Mouse (Mus musculus): ENCODE measurements at regions not wholly inside any gene's neighbourhood (a gene's known extent, or its start where the extent isn't known, plus 50 kb on each side); places are given as distances from the start of the nearest gene placed in this dataset.

DNA sequence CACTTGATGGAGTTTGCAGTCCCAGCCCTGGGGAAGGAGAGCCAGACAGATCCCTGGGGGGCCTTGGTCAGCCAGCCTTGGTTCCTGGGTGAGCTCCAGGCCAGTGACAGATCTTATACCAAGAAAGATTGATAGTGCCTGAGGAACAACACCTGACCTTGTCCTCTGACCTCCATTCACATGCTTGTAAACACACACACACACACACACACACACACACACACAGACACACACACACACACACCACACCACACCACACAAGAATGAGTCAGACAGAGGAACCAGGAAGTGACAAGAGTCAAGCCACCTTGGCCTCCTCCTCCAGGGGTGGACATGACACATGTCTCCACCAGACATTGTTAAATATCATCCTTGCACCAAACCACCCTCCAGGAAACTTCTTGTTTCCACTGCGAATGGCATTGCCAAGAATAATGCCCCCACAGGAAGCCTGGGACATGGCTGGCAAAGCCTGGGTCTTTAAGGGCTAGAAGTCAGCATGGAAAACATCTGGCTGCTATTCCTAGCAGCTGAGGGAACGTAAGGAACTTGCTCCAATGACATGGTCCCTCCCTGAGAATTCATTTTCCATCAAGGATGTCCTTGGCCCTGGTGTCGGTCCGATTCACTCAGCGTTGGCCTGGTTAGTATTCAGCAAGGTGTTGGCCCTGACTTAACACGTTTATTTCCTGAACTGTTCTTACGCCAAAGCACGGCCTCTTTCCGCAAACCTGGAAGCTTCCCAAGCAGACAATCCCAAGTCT is 147.9 kb downstream of the Tomm20 start:
- Histone ChIP-seq H3K27me3 (no peaks in the 10 kb centered on the region), H3K4me2 (no peak overlapping the region), H3K27ac (0 out of 2 replicates have a peak overlapping the region, but pooled peaks have one; percentile 28), H3K4me3 (no peak overlapping the region), H3K36me3 (no peaks in the 10 kb centered on the region), H3K9me3 (no peaks in the 10 kb centered on the region), H3K4me1 (0 out of 2 replicates have a peak, but pooled peaks cover 7% of the 10 kb centered on the region), H3K9ac (no peak overlapping the region)
- no peak for ATAC-seq (ENCODE audit: insufficient number of reproducible peaks, insufficient read depth, low FRiP score, low TSS enrichment, low read depth)
- WGBS: 79% methylated on average over 9 of the region's 9 CpGs

GRCm38 (mm10) chr8:126793657-126794056 is 152.0 kb downstream of the Tomm20 start:
- Histone ChIP-seq H3K4me1 (peaks cover 13% of the 10 kb centered on the region), H3K9me3 (no peaks in the 10 kb centered on the region), H3K4me2 (no peak overlapping the region), H3K27ac (no peak overlapping the region), H3K4me3 (no peak overlapping the region), H3K36me3 (no peaks in the 10 kb centered on the region), H3K27me3 (no peaks in the 10 kb centered on the region), H3K9ac (no peak overlapping the region)
- WGBS: 78% methylated on average over 3 of the region's 3 CpGs
- ATAC-seq (ENCODE audit: insufficient number of reproducible peaks, insufficient read depth, low FRiP score, low TSS enrichment, low read depth): no peak

DNA sequence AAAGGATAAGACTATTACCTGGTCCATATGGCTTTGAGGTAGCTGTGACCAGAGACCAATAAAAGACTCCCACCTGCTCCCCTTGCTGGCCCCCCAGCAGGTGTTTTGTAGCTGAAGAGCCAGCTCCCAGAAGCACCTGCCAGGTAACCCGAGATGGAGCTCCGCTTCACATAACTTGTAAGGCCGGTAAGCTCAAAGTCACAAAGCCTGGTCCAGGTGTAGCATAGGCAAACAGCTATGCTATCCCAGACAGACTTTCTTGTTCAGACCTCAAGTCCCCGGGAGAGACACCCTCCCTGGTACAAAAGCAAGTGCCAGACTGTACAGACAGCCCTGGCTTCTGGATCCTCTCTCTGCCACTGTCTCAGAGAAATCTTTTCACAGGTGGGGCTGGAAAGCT is 154.6 kb downstream of the Tomm20 start:
- peaks cover 9% of the 10 kb centered on the region for H3K4me1 ChIP-seq
- no peaks in the 10 kb centered on the region for H3K36me3 ChIP-seq
- H3K9ac ChIP-seq: no peak overlapping the region
- no peaks in the 10 kb centered on the region for H3K27me3 ChIP-seq
- H3K9me3 ChIP-seq: 0 out of 2 replicates have a peak, but pooled peaks cover 2% of the 10 kb centered on the region
- no peak overlapping the region for H3K4me2 ChIP-seq
- no peak overlapping the region for H3K27ac ChIP-seq
- 56% methylated on average over 4 of the region's 4 CpGs for WGBS
- no peak for ATAC-seq (ENCODE audit: insufficient number of reproducible peaks, insufficient read depth, low FRiP score, low TSS enrichment, low read depth)
- H3K4me3 ChIP-seq: no peak overlapping the region

DNA sequence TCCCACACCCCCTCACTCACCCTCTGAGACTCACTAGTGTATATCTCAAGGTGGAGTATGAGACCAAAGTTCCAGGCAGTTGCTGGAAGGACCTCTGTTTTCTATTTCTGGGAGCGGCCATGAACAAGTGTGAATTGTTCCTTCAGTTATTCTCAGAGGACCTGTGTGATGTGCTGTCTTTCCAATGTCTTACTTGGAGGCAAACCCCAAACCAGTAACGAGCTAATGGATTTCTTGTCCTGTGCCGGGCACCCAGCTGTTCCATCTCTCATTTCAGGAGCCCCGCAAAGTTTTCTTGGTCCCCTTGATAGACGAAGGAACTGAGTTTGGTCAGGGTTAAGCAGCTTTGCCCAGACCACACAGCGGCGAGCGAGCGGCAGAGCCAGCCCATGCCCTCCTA is 155.4 kb downstream of the Tomm20 start:
- no peak overlapping the region for H3K4me3 ChIP-seq
- H3K36me3 ChIP-seq: no peaks in the 10 kb centered on the region
- H3K9me3 ChIP-seq: 0 out of 2 replicates have a peak, but pooled peaks cover 5% of the 10 kb centered on the region
- no peak for ATAC-seq (ENCODE audit: insufficient number of reproducible peaks, insufficient read depth, low FRiP score, low TSS enrichment, low read depth)
- H3K27ac ChIP-seq: no peak overlapping the region
- no peak overlapping the region for H3K9ac ChIP-seq
- H3K27me3 ChIP-seq: no peaks in the 10 kb centered on the region
- peaks cover 9% of the 10 kb centered on the region for H3K4me1 ChIP-seq
- 86% methylated on average over 9 of the region's 9 CpGs for WGBS
- no peak overlapping the region for H3K4me2 ChIP-seq

GRCm38 (mm10) chr8:126789076-126789475 is 156.6 kb downstream of the Tomm20 start:
- Histone ChIP-seq H3K4me3 (no peak overlapping the region), H3K9me3 (0 out of 2 replicates have a peak, but pooled peaks cover 5% of the 10 kb centered on the region), H3K27me3 (no peaks in the 10 kb centered on the region), H3K36me3 (no peaks in the 10 kb centered on the region), H3K4me2 (no peak overlapping the region), H3K4me1 (peaks cover 16% of the 10 kb centered on the region), H3K9ac (no peak overlapping the region), H3K27ac (peak overlapping the region; percentile 69)
- WGBS: 56% methylated on average over 4 of the region's 4 CpGs
- ATAC-seq (ENCODE audit: insufficient number of reproducible peaks, insufficient read depth, low FRiP score, low TSS enrichment, low read depth): no peak

DNA sequence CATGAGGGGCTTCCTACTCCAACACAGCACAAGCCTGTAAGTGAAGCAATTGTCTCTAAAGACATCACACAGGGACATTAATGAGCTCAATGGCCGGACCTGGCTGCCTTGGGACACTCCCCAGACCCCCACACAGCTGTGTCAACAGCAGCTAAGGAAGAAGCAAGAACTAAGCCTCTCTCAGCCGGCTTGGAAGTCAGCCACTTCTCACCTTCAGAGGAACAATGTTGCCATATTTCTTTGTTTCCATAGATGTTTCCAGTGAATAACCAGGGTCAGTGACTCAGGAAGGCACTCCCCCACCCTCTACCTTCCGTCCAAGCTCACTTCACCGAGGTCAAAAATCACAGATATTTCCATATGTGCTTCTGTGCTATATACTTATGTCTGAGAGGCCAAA is 157.0 kb downstream of the Tomm20 start:
- Histone ChIP-seq H3K9ac (no peak overlapping the region), H3K9me3 (0 out of 2 replicates have a peak, but pooled peaks cover 5% of the 10 kb centered on the region), H3K27ac (peak overlapping the region; percentile 69; the same call in 1 of the 2 replicates), H3K4me3 (no peak overlapping the region), H3K4me2 (no peak overlapping the region), H3K27me3 (no peaks in the 10 kb centered on the region), H3K4me1 (peaks cover 16% of the 10 kb centered on the region), H3K36me3 (no peaks in the 10 kb centered on the region)
- WGBS: 54% methylated on average over 4 of the region's 4 CpGs
- no peak for ATAC-seq (ENCODE audit: insufficient number of reproducible peaks, insufficient read depth, low FRiP score, low TSS enrichment, low read depth)

DNA sequence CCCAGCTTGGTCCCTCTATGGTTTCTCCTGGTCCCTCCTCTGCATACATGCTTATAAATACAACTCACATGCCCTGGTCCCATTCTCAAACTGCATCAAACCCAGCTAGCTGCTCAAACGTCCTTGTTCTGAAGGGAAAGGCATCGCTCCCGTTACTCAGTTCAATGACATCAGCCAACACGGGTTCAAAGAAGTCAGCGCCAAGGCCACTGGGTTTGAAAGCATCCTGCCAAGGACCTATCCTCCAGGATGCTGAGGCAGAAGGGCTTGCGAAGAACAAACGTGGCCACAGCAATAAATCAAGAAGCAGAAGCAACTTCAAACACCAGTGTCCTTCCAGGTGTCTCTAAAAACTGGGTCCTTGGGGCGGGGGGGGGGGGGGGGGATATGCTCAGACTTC is 158.2 kb downstream of the Tomm20 start:
- H3K4me2 ChIP-seq: no peak overlapping the region
- ATAC-seq (ENCODE audit: insufficient number of reproducible peaks, insufficient read depth, low FRiP score, low TSS enrichment, low read depth): no peak
- peaks cover 19% of the 10 kb centered on the region for H3K4me1 ChIP-seq
- no peak overlapping the region for H3K9ac ChIP-seq
- no peaks in the 10 kb centered on the region for H3K36me3 ChIP-seq
- 0 out of 2 replicates have a peak, but pooled peaks cover 5% of the 10 kb centered on the region for H3K9me3 ChIP-seq
- no peak overlapping the region for H3K27ac ChIP-seq
- H3K4me3 ChIP-seq: no peak overlapping the region
- WGBS: 79% methylated on average over 8 of the region's 8 CpGs
- no peaks in the 10 kb centered on the region for H3K27me3 ChIP-seq

DNA sequence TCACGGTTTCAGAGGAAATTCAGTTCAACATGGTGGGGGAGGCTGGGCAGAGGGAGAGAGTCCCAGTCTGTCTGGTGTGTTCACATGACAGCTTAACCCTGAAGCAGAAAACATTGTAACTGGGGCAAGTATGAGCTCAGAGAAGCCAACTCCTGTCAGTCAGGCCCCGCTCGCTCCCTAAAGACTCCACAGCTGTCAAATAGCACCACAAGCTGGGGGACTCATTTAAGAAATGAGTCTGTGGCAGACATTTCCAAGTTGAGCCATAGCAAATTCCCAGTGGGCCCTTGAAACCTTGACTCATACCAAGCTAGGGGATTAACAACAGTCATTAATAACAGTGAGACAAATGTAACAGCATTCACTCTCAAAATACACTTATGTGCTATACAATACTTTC is 160.4 kb downstream of the Tomm20 start:
- Histone ChIP-seq H3K4me3 (no peak overlapping the region), H3K9ac (no peak overlapping the region), H3K4me1 (peaks cover 21% of the 10 kb centered on the region), H3K27me3 (no peaks in the 10 kb centered on the region), H3K9me3 (0 out of 2 replicates have a peak, but pooled peaks cover 5% of the 10 kb centered on the region), H3K4me2 (no peak overlapping the region), H3K36me3 (no peaks in the 10 kb centered on the region), H3K27ac (no peak overlapping the region)
- 72% methylated on average over 3 of the region's 3 CpGs for WGBS
- ATAC-seq (ENCODE audit: insufficient number of reproducible peaks, insufficient read depth, low FRiP score, low TSS enrichment, low read depth): no peak

GRCm38 (mm10) chr8:126784604-126785003 is 161.0 kb downstream of the Tomm20 start:
- 0 out of 2 replicates have a peak, but pooled peaks cover 5% of the 10 kb centered on the region for H3K9me3 ChIP-seq
- H3K4me2 ChIP-seq: no peak overlapping the region
- no peaks in the 10 kb centered on the region for H3K27me3 ChIP-seq
- H3K36me3 ChIP-seq: no peaks in the 10 kb centered on the region
- ATAC-seq (ENCODE audit: insufficient number of reproducible peaks, insufficient read depth, low FRiP score, low TSS enrichment, low read depth): no peak
- peaks cover 21% of the 10 kb centered on the region for H3K4me1 ChIP-seq
- H3K27ac ChIP-seq: no peak overlapping the region
- WGBS: 76% methylated on average over 4 of the region's 4 CpGs
- H3K4me3 ChIP-seq: no peak overlapping the region
- H3K9ac ChIP-seq: no peak overlapping the region

GRCm38 (mm10) chr8:126783703-126784440 is 161.8 kb downstream of the Tomm20 start:
- Histone ChIP-seq H3K27me3 (no peaks in the 10 kb centered on the region), H3K4me1 (peaks cover 17% of the 10 kb centered on the region), H3K4me3 (no peak overlapping the region), H3K9ac (no peak overlapping the region), H3K27ac (no peak overlapping the region), H3K36me3 (no peaks in the 10 kb centered on the region), H3K4me2 (no peak overlapping the region), H3K9me3 (0 out of 2 replicates have a peak, but pooled peaks cover 5% of the 10 kb centered on the region)
- 76% methylated on average over 12 of the region's 12 CpGs for WGBS
- ATAC-seq (ENCODE audit: insufficient number of reproducible peaks, insufficient read depth, low FRiP score, low TSS enrichment, low read depth): no peak

GRCm38 (mm10) chr8:126778673-126779072 is 167.0 kb downstream of the Tomm20 start:
- Histone ChIP-seq H3K27ac (no peak overlapping the region), H3K4me2 (no peak overlapping the region), H3K36me3 (no peaks in the 10 kb centered on the region), H3K4me1 (0 out of 2 replicates have a peak, but pooled peaks cover 5% of the 10 kb centered on the region), H3K4me3 (no peak overlapping the region), H3K9me3 (no peaks in the 10 kb centered on the region), H3K9ac (no peak overlapping the region), H3K27me3 (no peaks in the 10 kb centered on the region)
- ATAC-seq (ENCODE audit: insufficient number of reproducible peaks, insufficient read depth, low FRiP score, low TSS enrichment, low read depth): no peak
- 84% methylated on average over 7 of the region's 7 CpGs for WGBS

Data from embryonic facial prominence, embryonic 13.5 days (tissue).